Mouse (Mus musculus) kidney, postnatal 0 days (tissue): ENCODE data around the gene Peli3. TPM values are rescaled to one million over a fixed set of nuclear protein-coding genes. Genes with fewer than 3 reads are reported as not detected.

Experiments
- ATAC-seq: fragments of 200-750 bp; cut with Nextera tagmentation; replicated peaks from 2 replicates; pipeline ENCODE4 v1.8.0; 2017; ENCODE audit warnings: low read depth, moderate number of reproducible peaks, moderate TSS enrichment, moderate library complexity; ENCODE audit not compliant: low FRiP score
- DNase-seq: peaks from one replicate; pipeline ENCODE4 v3.0.0-alpha.2; 2016; ENCODE audit warnings: low spot score
- H3K27ac ChIP-seq: fragments of 300-500 bp; sonication (generic); 2 replicates; pipeline ENCODE4 v1.5.1; 2014; ENCODE audit warnings: mild to moderate bottlenecking
- H3K27me3 ChIP-seq: fragments of 300-500 bp; sonication (generic); 2 replicates; pipeline ENCODE4 v1.6.1; 2014; ENCODE audit warnings: low read length, mixed read lengths; ENCODE audit not compliant: insufficient read depth
- H3K36me3 ChIP-seq: fragments of 300-500 bp; sonication (generic); 2 replicates; pipeline ENCODE4 v1.6.1; 2014; ENCODE audit warnings: low read length, mixed read lengths; ENCODE audit not compliant: insufficient read depth
- H3K4me1 ChIP-seq: fragments of 300-500 bp; sonication (generic); replicated peaks from 2 replicates; pipeline ENCODE4 v1.6.1; 2014; ENCODE audit warnings: antibody characterized with exemption, low read length, mixed read lengths; ENCODE audit not compliant: insufficient read depth
- H3K4me2 ChIP-seq: fragments of 300-500 bp; sonication (generic); 2 replicates; pipeline ENCODE4 v1.6.1; 2014; ENCODE audit warnings: mild to moderate bottlenecking, low read length, moderate library complexity, mixed read lengths
- H3K4me3 ChIP-seq: fragments of 300-500 bp; sonication (generic); replicated peaks from 2 replicates; pipeline ENCODE4 v1.5.1; 2014; ENCODE audit warnings: low read depth, low read length
- H3K9ac ChIP-seq: fragments of 300-500 bp; sonication (generic); 2 replicates; pipeline ENCODE4 v1.6.1; 2014; ENCODE audit warnings: low read depth, low read length
- H3K9me3 ChIP-seq: fragments of 300-500 bp; sonication (generic); replicated peaks from 2 replicates; pipeline ENCODE4 v1.6.1; 2016; ENCODE audit warnings: low read length, inconsistent platforms, mixed read lengths
- CTCF ChIP-seq: IDR thresholded peaks from 2 replicates; pipeline ENCODE4 v1.5.1; 2016; ENCODE audit warnings: antibody characterized with exemption, low read depth, mild to moderate bottlenecking, moderate library complexity
- WGBS: fragments of 180-500 bp; shearing (Covaris S2); extraction: QIAGEN DNeasy Blood & Tissue Kit; methylation state at CpG from one replicate; pipeline ENCODE4 v1.1.7; 2014; 5-methylcytosine and 5-hydroxymethylcytosine counted together
- polyA plus RNA-seq: library from polyadenylated mRNA; unstranded; fragments of >200 nt; fragmentation: Nextera tagmentation; extraction: Ambion mirVana; gene quantifications from 2 replicates; pipeline ENCODE4 v1.2.1, GENCODE M21; 2015

Peli3 gene
- polyA plus RNA-seq: 1.5 and 1.9 TPM in 2 replicates

DNA sequence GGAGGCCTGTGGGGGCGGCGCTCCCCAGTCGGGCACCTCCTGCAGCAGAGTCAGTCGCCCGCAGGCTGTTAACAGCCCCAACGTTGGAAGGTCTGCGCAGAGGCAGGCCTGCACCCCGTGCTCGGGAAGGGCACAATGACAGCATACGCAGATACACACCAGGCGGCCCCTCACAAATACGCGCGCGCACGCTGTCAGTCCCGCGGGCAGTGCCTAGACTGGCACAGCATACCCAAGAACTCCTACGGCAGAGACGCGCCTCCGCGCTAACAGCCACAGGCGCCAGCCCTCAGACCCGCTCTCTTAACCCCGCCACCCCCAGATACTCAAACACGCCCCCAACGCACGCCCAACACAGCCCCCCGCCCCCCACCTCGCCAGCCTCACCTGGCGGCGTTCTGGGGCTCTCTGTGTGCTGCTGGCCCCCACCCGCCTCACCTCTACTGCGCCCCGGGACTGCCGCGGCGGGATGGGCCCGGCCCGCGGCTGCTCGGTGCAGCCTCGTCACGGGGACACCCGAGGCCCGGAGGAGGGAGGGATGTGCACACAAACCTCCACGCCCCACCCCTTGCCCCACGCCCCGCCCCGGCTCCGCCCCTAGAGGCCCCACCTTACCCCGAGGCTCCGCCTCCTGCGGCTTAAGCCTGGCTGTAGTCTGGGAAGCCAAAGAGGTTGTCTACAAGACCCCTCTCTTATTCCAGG lies at the start of gene Peli3:
TSS of gene Peli3 (minus strand) at position 577 of the 702 bp plus-strand sequence.
- Histone ChIP-seq H3K4me3 (peak within 1 kb of the TSS; percentile 62), H3K27ac (no peak within 1 kb of the TSS), H3K36me3 (no peaks in the 10 kb centered on the region), H3K4me1 (peaks cover 5% of the 10 kb centered on the region; the same call in 1 of the 2 replicates), H3K9ac (peak within 1 kb of the TSS; percentile 57), H3K27me3 (no peaks in the 10 kb centered on the region), H3K9me3 (no peaks in the 10 kb centered on the region), H3K4me2 (peak within 1 kb of the TSS; percentile 100)
- DNase-seq (peak; percentile 87), ATAC-seq (peak; percentile 96)
- under 1% methylated on average over 39 of the region's 55 CpGs for WGBS
- TF ChIP-seq CTCF: no peak

DNA sequence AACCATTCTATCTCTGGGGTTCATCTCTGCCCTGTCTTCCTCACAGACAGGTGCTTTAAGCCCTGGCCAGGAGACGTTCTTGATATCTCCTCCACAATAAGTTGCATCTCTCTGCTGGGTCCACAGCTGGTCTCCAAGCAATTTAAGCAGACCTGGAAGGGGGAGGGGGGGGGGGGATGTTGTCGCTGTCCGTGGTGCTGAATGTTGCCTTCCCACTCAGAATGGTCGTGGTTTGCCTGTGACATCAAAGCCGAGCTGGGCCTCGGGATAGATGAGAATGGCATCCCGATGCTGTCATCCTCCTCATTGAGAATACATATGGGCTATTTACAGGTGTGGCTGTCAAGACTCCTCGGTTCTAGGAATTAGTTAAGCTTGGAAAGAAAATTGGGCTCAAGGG lies 49.4 kb upstream of the Peli3 start:
- DNase-seq (peak; percentile 12), ATAC-seq (no peak)
- 16% methylated on average over 8 of the region's 8 CpGs for WGBS
- no peak overlapping the region for H3K4me3 ChIP-seq
- no peak for TF ChIP-seq CTCF
- no peak overlapping the region for H3K27ac ChIP-seq
- no peak overlapping the region for H3K9ac ChIP-seq
- no peak overlapping the region for H3K4me2 ChIP-seq
- no peaks in the 10 kb centered on the region for H3K9me3 ChIP-seq
- H3K4me1 ChIP-seq: no peaks in the 10 kb centered on the region
- peaks cover 20% of the 10 kb centered on the region for H3K27me3 ChIP-seq
- H3K36me3 ChIP-seq: no peaks in the 10 kb centered on the region

DNA sequence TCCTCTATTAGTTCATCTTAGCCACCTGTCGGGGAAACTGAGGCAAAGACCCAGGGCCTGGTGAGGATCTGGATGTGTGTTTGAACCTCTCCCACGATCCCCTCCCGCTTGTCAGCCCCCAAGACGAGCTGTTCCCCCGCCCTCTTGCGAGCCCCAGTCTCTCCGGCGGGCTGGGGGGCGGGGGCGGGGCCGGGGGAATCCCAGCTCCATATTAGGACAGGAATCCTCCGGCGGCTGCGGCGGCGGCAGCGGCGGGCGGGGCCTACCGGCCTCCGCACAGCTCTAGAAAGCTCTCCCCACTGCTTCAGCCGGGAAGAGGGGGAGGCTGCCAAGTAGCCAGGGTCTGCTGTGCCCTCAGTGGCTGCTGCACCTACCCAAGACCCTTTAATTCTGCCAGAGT lies 47.8 kb upstream of the Peli3 start:
- no peaks in the 10 kb centered on the region for H3K4me1 ChIP-seq
- H3K27me3 ChIP-seq: peaks cover 20% of the 10 kb centered on the region
- H3K9ac ChIP-seq: no peak overlapping the region
- ATAC-seq (no peak), DNase-seq (no peak)
- TF ChIP-seq CTCF: no peak
- no peaks in the 10 kb centered on the region for H3K9me3 ChIP-seq
- H3K36me3 ChIP-seq: no peaks in the 10 kb centered on the region
- H3K4me3 ChIP-seq: no peak overlapping the region
- H3K4me2 ChIP-seq: no peak overlapping the region
- H3K27ac ChIP-seq: no peak overlapping the region
- WGBS: 3% methylated on average over 16 of the region's 22 CpGs

DNA sequence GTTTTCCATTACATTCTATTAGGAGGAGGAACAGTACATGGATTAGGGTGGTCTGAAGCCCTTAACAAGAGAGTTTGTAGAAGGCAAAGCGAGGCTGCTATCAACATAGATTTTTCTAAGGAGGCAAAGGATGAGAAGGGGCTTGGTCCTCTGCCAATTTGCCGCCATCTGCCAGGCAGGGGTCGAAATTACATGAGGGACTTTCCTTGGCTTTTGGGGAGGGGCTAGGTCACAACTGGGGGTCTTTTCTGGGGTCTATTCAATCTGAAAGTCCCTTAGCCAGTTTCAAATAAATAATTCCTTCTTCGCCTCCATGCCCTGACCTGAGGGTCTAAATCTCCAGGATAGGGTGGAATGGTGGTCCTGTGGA lies 47.3 kb upstream of the Peli3 start, which contains the start of gene Npas4:
TSS of gene Npas4 (minus strand) at position 61 of the 370 bp plus-strand sequence.
- Histone ChIP-seq H3K9ac (no peak within 1 kb of the TSS), H3K4me1 (no peaks in the 10 kb centered on the region), H3K4me2 (no peak within 1 kb of the TSS), H3K4me3 (no peak within 1 kb of the TSS), H3K36me3 (no peaks in the 10 kb centered on the region), H3K27me3 (peaks cover 20% of the 10 kb centered on the region), H3K9me3 (no peaks in the 10 kb centered on the region), H3K27ac (no peak within 1 kb of the TSS)
- DNase-seq (no peak), ATAC-seq (no peak)
- no peak for TF ChIP-seq CTCF
- whole genome bisulfite sequencing: 17% methylated on average over 4 of the region's 4 CpGs

DNA sequence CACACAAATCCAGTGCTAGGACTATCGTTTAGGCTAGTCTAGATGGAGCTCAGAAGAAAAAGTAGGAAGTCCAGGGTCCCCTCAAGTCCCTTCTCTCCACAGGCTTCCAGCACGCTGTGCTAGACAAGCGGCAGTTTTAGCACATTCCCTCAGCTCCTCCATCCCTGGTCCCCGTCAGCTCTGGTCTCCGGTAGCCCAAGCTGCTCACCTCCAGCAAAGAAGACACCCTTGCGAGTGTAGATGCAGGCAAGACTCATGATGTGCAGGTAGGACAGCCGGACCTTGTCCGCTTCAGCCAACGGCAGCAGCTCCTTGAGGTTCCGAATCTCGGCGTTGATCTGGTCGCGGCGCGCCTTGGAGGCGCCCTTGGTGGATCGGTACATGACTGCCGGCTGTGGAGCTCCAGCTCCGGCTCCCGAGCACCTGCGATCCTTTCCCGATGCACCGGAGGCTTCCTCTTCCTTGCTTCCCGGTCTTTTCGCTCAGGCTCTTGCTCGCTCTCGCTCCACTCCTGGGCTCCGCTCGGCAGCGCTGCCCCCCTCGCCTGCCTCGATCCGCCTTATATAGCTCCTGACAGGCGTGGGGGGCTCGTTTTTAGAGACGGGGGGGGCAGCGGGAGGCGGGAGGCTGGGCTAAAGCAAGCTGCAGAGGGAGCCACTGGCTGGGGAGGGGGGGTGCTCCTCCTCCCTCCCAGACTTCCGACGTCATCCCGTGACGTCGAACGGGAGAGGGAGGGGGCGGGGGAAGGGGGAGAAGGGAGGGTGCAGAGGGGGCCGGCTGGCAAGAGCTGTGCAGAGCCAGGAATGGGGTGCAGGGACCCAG lies 46.7 kb upstream of the Peli3 start:
- no peak for DNase-seq
- H3K27ac ChIP-seq: no peak overlapping the region
- peaks cover 20% of the 10 kb centered on the region for H3K27me3 ChIP-seq
- H3K36me3 ChIP-seq: no peaks in the 10 kb centered on the region
- 18% methylated on average over 46 of the region's 47 CpGs for WGBS
- H3K9ac ChIP-seq: no peak overlapping the region
- no peak overlapping the region for H3K4me3 ChIP-seq
- H3K4me1 ChIP-seq: no peaks in the 10 kb centered on the region
- no peak for TF ChIP-seq CTCF
- no peak for ATAC-seq
- no peak overlapping the region for H3K4me2 ChIP-seq
- H3K9me3 ChIP-seq: no peaks in the 10 kb centered on the region

DNA sequence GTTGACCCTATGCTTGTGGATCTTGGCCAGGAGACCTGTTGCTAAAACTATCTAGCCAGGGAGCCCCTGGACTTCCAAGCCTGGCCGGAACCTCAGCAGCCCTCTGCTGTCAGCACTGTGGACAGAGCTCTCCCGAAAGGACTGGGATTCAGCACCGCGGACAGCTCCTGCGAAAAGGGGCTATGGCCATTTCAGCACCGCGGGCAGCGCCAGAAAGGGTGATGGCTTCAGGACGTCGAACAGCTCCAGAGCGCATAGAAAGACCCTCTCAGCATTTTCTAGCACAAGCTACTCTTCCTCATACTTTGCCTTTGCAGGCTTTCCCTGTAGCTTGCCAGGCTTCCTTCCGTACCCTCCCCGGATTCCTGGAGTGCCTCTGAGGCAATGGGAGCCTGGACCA lies 46.1 kb upstream of the Peli3 start:
- Histone ChIP-seq H3K9me3 (no peaks in the 10 kb centered on the region), H3K4me2 (no peak overlapping the region), H3K9ac (no peak overlapping the region), H3K4me3 (no peak overlapping the region), H3K27me3 (peaks cover 23% of the 10 kb centered on the region), H3K36me3 (no peaks in the 10 kb centered on the region), H3K4me1 (no peaks in the 10 kb centered on the region), H3K27ac (no peak overlapping the region)
- ATAC-seq (peak; percentile 49; the same call in 1 of the 2 replicates), DNase-seq (peak; percentile 95)
- WGBS: 2% methylated on average over 13 of the region's 13 CpGs
- TF ChIP-seq CTCF: peak; percentile 41
